In genomic region chr15:79326971-79327961, GRCm38 (mm10) we compare ENCODE assay signal across 8 mouse cellular contexts. TPM values are rescaled to one million over a fixed set of nuclear protein-coding genes. Genes with fewer than 3 reads are reported as not detected.
DNase-seq lines count a peak whose midpoint lies in the region; ATAC-seq and TF ChIP-seq lines count a peak whose summit lies in the region.

No protein-coding gene starts in this region.

- H3K27ac ChIP-seq in forebrain, embryonic 12.5 days, result peak overlapping the region; percentile 79
- peak overlapping the region; percentile 96 for H3K27ac ChIP-seq in intestine, postnatal 0 days (ENCODE audit: low read depth, low read length)
- H3K27ac ChIP-seq in liver, embryonic 12.5 days, result peak overlapping the region; percentile 91

- H3K4me2 ChIP-seq in forebrain, embryonic 12.5 days, result peak overlapping the region; percentile 84
- H3K4me2 ChIP-seq in intestine, postnatal 0 days (replicated peaks; ENCODE audit: low read depth), result peak overlapping the region; percentile 87
- peak overlapping the region; percentile 85 for H3K4me2 ChIP-seq in liver, embryonic 12.5 days

- H3K9ac ChIP-seq in forebrain, embryonic 12.5 days, result peak overlapping the region; percentile 67
- peak overlapping the region; percentile 72 for H3K9ac ChIP-seq in intestine, postnatal 0 days (ENCODE audit: low read depth, low read length)
- H3K9ac ChIP-seq in liver, embryonic 12.5 days, result peak overlapping the region; percentile 87

- peak; percentile 31 for ATAC-seq in forebrain, embryonic 12.5 days (ENCODE audit: low FRiP score)
- ATAC-seq in intestine, postnatal 0 days, result peak; percentile 26
- peak; percentile 40 for ATAC-seq in liver, embryonic 12.5 days
- no peak for ATAC-seq in monocyte, adult 5-6 weeks (replicated peaks; ENCODE audit: insufficient number of reproducible peaks, low FRiP score, low TSS enrichment, poor library complexity, severe bottlenecking)

- no peaks in the 10 kb centered on the region for H3K27me3 ChIP-seq in forebrain, embryonic 12.5 days
- no peaks in the 10 kb centered on the region for H3K27me3 ChIP-seq in intestine, postnatal 0 days (replicated peaks; ENCODE audit: control insufficient read depth, insufficient read depth, low read length)
- no peaks in the 10 kb centered on the region for H3K27me3 ChIP-seq in liver, embryonic 12.5 days (replicated peaks)

- peaks cover 28% of the 10 kb centered on the region for H3K4me1 ChIP-seq in forebrain, embryonic 12.5 days
- peaks cover 26% of the 10 kb centered on the region for H3K4me1 ChIP-seq in intestine, postnatal 0 days (replicated peaks; ENCODE audit: control insufficient read depth, insufficient read depth, low read length)
- H3K4me1 ChIP-seq in liver, embryonic 12.5 days, result peaks cover 67% of the 10 kb centered on the region

- no peaks in the 10 kb centered on the region for H3K9me3 ChIP-seq in forebrain, embryonic 12.5 days
- no peaks in the 10 kb centered on the region for H3K9me3 ChIP-seq in intestine, postnatal 0 days (ENCODE audit: control insufficient read depth)
- no peaks in the 10 kb centered on the region for H3K9me3 ChIP-seq in liver, embryonic 12.5 days (replicated peaks)

- peak; percentile 45 for DNase-seq in urinary bladder, adult 2 months (ENCODE audit: low spot score)
- no peak for DNase-seq in urinary bladder, postnatal 4 days (ENCODE audit: low spot score in 2 of 2)
- DNase-seq in c-Kit-positive CD71-positive TER-119-positive erythroid progenitor cells, embryonic 14.5 days (ENCODE audit: low spot score), result peak; percentile 61
- DNase-seq in natural killer cell, adult 2 months (ENCODE audit: low spot score in 2 of 2), result peak; percentile 43 to 61

- H3K36me3 ChIP-seq in forebrain, embryonic 12.5 days (replicated peaks), result no peaks in the 10 kb centered on the region
- no peaks in the 10 kb centered on the region for H3K36me3 ChIP-seq in intestine, postnatal 0 days (ENCODE audit: control insufficient read depth, insufficient read depth)
- no peaks in the 10 kb centered on the region for H3K36me3 ChIP-seq in liver, embryonic 12.5 days

- H3K4me3 ChIP-seq in forebrain, embryonic 12.5 days (replicated peaks), result peak overlapping the region; percentile 58
- peak overlapping the region; percentile 58 for H3K4me3 ChIP-seq in intestine, postnatal 0 days (ENCODE audit: low read depth, low read length)
- peak overlapping the region; percentile 69 for H3K4me3 ChIP-seq in liver, embryonic 12.5 days

- TF ChIP-seq CTCF in intestine, postnatal 0 days (IDR thresholded peaks at IDR 0.05; ENCODE audit: low read depth), result no peak

- 10% methylated on average over 20 of the region's 20 CpGs for WGBS in forebrain, embryonic 12.5 days
- 8% methylated on average over 20 of the region's 20 CpGs for WGBS in intestine, postnatal 0 days
- WGBS in liver, embryonic 12.5 days (ENCODE audit: insufficient replicate concordance), result 14% methylated on average over 20 of the region's 20 CpGs

RNA-seq across cellular contexts. Expression of gene Pla2g6, which starts 0.9 kb away (rescaled TPM):
- polyA plus RNA-seq in urinary bladder, adult 2 months (2012; rRNA removed), result 20.5 and 20.6 TPM in 2 replicates
- polyA plus RNA-seq in forebrain, embryonic 12.5 days (2016; fragmentation: Nextera tagmentation; extraction: Ambion mirVana), result 30.1 and 30.8 TPM in 2 replicates
- polyA plus RNA-seq in intestine, postnatal 0 days (2015; fragmentation: Nextera tagmentation; extraction: Ambion mirVana), result 17.4 and 22.1 TPM in 2 replicates
- 16.8 and 17.3 TPM in 2 replicates for polyA plus RNA-seq in liver, embryonic 12.5 days (2016; fragmentation: Nextera tagmentation; extraction: Ambion mirVana)
- 1.1 to 5.4 TPM (median 3.4 TPM) in 3 replicates for total RNA-seq in monocyte, adult 5-6 weeks (2017)

RNA-seq across cellular contexts. Expression of gene Maff, which starts 19.2 kb away (rescaled TPM):
- 11.0 and 13.0 TPM in 2 replicates for polyA plus RNA-seq in urinary bladder, adult 2 months (2012; rRNA removed)
- polyA plus RNA-seq in forebrain, embryonic 12.5 days (2016; fragmentation: Nextera tagmentation; extraction: Ambion mirVana), result 1.2 and 2.0 TPM in 2 replicates
- polyA plus RNA-seq in intestine, postnatal 0 days (2015; fragmentation: Nextera tagmentation; extraction: Ambion mirVana), result 6.6 and 8.8 TPM in 2 replicates
- polyA plus RNA-seq in liver, embryonic 12.5 days (2016; fragmentation: Nextera tagmentation; extraction: Ambion mirVana), result 1.1 and 2.8 TPM in 2 replicates
- 9.8 to 14.5 TPM (median 10.4 TPM) in 3 replicates for total RNA-seq in monocyte, adult 5-6 weeks (2017)

RNA-seq across cellular contexts. Expression of gene Baiap2l2, which starts 41.9 kb away (rescaled TPM):
- polyA plus RNA-seq in urinary bladder, adult 2 months (2012; rRNA removed), result 4.5 and 4.8 TPM in 2 replicates
- 0.96 and 1.4 TPM in 2 replicates for polyA plus RNA-seq in forebrain, embryonic 12.5 days (2016; fragmentation: Nextera tagmentation; extraction: Ambion mirVana)
- polyA plus RNA-seq in intestine, postnatal 0 days (2015; fragmentation: Nextera tagmentation; extraction: Ambion mirVana), result 19.3 and 21.3 TPM in 2 replicates
- 1.2 and 1.4 TPM in 2 replicates for polyA plus RNA-seq in liver, embryonic 12.5 days (2016; fragmentation: Nextera tagmentation; extraction: Ambion mirVana)
- 0.57 TPM in 1 of 3 replicates, not detected in the others for total RNA-seq in monocyte, adult 5-6 weeks (2017)

Comparison
In these comparisons a context has a peak if more than half of its experiments do, and no peak if none do; other contexts are left out.
1. DNase-seq: peak in urinary bladder, adult 2 months (single experiment), c-Kit-positive CD71-positive TER-119-positive erythroid progenitor cells, embryonic 14.5 days (single experiment) and natural killer cell, adult 2 months (2 of 2); none in urinary bladder, postnatal 4 days (0 of 2).
2. Peak in every context shown above with its lines, with median percentiles within 50 percentile points of each other: H3K27ac ChIP-seq, H3K4me2 ChIP-seq, H3K4me3 ChIP-seq and H3K9ac ChIP-seq.